Mouse (Mus musculus): Measurements from ENCODE around the gene P4ha3.
"Not testable (repeated sequence)": the region's sequence is repeated elsewhere in the genome, so short reads cannot be mapped to it uniquely, and the experiment has no call there.

P4ha3 gene

DNA sequence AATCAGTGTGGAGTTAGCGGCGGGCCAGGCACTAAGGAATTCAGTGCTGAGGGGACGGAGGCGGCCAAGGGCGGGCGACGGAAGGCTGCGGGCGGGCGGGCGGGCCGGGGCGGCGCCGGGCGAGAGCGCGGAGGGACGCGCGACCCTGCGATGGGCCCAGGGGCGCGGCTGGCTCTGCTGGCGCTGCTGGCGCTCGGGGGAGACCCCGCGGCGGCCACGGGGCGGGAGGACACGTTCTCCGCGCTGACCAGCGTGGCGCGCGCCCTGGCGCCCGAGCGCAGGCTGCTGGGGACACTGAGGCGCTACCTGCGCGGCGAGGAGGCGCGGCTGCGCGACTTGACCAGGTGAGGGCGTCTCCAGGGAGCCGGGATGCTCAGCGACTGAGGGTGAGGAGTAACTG is at the start of gene P4ha3:
P4ha3 (plus strand) TSS at position 138 of the 400 bp plus-strand sequence.
- peak; percentile 40 for DNase-seq

GRCm38 (mm10) chr7:100238271-100238670 is 47.0 kb upstream of the P4ha3 start:
- DNase-seq: no peak

- DNase-seq: no peak
Measured at GRCm38 (mm10) chr7:100240601-100241000, 44.7 kb upstream of the P4ha3 start.

DNA sequence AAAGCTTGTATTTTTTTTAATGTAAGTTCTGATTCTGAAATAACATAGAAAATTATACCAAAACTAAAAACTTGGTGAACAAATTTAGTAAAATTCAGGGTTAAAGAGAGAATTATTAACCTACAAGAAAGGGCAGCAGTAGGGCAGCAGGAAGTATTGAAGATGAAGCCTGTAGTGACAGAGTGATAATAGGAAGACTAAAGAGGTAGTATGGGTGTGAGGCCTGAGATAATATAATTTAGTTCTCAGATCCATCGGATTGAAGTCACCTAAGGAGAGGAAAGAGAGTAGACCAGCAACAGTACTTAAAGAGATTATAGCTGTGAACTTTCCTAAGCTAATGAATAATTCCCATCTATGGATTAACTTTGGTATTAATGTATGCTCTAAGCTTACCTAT is 42.3 kb upstream of the P4ha3 start:
- no peak for DNase-seq

GRCm38 (mm10) chr7:100244225-100244624 is 41.1 kb upstream of the P4ha3 start:
- DNase-seq: no peak

- no peak for DNase-seq
Measured at GRCm38 (mm10) chr7:100245176-100245575, 40.1 kb upstream of the P4ha3 start.

GRCm38 (mm10) chr7:100250667-100251066 is 34.7 kb upstream of the P4ha3 start:
- DNase-seq: no peak

- DNase-seq: no peak
Measured at GRCm38 (mm10) chr7:100262350-100262749, 23.0 kb upstream of the P4ha3 start.

GRCm38 (mm10) chr7:100264934-100265333 is 20.4 kb upstream of the P4ha3 start:
- not testable (repeated sequence) for DNase-seq

DNA sequence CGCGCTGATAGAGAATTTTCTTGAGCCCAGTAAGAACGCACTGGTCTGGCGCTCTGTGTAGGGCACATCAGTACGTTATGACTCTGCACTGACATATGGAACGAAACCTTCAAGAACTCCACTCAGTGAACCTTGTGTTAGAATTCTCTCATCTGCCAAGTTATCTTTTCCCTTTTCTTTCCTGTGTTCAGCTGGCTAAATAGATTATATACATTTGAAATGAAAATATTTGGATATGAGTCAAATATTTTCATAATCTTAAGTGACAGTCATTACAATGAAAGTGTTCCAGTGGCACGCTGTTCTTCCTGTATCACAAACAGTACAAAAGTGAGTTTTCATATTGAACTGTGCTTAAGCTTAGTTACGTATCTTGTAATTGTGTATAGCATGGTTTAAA is 13.0 kb upstream of the P4ha3 start:
- no peak for DNase-seq

DNA sequence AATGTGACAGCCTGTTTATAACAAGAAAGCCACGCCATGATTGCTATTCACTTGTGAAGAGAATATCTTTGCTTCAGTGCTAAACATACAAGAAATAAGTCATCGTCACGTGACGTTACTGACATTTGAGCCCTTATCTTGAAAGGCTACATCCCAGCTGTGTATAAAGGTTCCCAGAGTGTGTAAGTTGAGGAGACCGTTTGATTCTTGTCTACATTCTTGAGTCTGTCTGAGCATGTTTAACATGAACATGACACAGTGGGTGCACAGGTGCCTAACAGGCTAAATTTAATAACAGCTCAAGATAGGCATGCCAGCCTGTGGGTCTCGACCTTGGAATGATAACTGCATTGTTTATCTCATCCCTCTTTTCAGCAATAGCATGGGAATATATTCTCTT is 10.8 kb upstream of the P4ha3 start:
- no peak for DNase-seq

DNA sequence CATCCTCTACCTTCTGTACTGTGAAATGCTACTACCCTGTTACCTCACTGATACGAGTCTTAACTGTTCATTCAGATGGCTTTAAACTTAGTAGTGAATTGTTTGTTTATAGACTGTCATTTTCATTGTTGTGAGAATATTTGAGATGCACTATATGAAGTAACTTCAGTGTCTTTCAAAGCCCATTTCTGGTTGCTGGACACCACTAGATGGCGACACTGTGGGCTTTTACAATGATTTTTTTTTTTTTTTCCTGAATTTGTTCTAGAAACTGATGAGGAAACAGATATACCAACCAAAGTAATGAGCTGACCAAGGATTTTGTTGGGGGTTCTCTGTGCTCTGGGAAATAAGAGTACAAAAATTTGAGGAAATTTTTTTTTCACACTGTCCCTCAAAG is 8.9 kb upstream of the P4ha3 start:
- DNase-seq: no peak

GRCm38 (mm10) chr7:100279803-100280202 is 5.5 kb upstream of the P4ha3 start:
- peak; percentile 50 for DNase-seq

DNA sequence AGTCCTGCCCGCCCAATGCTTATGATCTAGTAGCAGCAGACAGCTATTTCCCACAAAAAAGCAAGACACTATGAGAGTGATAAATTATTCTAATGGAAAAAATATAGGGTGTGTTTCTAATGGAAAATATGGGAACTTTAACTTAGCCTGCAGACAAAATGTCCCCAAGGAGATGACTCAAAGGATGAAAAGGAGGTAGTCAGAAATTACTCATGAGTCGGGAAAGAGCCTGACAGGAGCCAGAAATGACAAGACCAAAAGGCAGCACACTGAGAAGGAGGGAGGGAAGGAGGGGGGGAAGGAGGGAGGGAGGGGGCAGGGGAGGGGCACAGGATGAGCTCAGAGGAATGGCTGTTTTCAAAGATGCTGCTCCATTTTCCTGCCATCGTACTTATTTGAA is 3.7 kb upstream of the P4ha3 start:
- DNase-seq: no peak

DNA sequence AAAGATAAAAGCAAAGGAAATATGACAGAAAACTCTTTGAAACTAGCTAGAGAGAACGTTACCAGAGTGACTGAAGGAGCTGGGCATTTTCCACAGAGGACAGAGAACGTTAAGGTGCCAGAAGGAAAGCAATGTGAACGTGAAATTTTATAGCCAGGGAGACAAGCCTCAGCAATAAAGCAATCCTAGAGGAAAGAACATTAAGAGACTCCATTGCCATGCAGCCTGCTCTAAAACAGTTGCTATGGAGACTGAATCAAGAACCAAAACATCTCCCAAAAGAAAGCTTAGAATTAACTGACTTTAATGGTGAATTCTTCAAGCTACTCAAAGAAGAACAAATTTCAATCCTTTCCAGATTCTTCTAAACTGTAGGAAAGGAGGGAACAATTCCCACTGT is 2.0 kb upstream of the P4ha3 start:
- no peak for DNase-seq

- no peak for DNase-seq
Measured at GRCm38 (mm10) chr7:100287748-100288578, 2.6 kb downstream of the P4ha3 start.

DNA sequence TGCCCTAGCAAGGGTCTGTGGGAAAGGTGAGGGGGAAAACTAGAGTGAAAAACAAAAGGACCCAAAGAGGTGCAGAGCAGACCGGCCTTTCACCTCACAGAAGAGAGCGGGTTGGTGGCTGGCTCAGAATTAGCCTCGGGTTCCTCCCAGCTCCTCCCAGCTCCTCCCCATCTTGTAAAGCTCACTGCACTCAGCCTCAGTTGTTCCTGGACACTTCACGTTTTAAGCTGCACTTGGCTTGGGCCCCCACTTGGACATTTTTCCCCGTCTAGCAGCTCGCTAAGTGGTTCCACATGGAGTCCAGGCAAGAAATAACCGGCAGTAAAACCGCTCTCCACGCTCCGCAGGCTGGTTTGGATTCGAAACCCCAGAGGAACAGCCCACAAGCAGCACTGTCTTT is 3.3 kb downstream of the P4ha3 start:
- DNase-seq: no peak

- no peak for DNase-seq
Measured at GRCm38 (mm10) chr7:100293546-100293945, 8.2 kb downstream of the P4ha3 start.

- DNase-seq: peak; percentile 43
Measured at GRCm38 (mm10) chr7:100295745-100296144, 10.4 kb downstream of the P4ha3 start.

DNA sequence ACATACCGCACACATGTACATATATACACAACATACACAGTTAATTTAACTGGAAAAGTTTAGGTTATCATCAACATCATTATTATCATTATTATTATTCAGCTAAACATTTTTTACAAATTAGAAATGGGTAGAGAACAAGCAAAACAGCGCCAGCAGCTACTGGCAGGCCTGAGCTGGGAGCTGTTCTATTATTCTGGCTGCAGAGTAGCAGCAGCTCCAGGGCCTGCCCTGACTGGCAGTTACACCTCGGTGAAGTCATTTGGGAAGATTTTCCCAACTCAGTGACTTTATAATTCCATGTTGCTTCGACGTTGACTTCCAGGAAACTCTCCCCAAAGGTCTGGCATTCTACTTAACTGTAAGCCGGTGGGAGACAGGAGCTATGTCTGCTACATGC is 11.4 kb downstream of the P4ha3 start:
- no peak for DNase-seq

- no peak for DNase-seq
Measured at GRCm38 (mm10) chr7:100298861-100299510, 13.7 kb downstream of the P4ha3 start.

GRCm38 (mm10) chr7:100301390-100301789 is 16.1 kb downstream of the P4ha3 start:
- no peak for DNase-seq

GRCm38 (mm10) chr7:100302316-100302715 is 17.0 kb downstream of the P4ha3 start:
- DNase-seq: peak; percentile 83

DNA sequence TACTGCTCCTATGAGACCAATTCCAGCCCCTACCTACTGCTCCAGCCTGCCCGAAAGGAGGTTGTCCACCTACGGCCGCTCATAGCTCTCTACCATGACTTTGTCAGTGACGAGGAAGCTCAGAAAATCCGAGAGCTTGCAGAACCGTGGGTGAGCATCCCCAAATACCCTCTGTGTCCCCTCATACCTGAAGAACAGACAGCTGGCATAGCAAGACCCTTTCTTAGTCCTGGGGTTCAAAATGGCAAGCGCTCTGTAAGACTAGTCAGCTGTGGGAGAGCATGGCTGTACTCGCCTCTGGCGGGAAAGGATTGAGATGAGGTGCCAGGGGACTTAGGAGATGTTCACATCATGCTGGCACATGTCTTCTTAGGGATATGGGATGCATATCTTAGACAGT is 20.6 kb downstream of the P4ha3 start:
- no peak for DNase-seq

All from right cerebral cortex, adult 18-20 months (tissue).